Mouse (Mus musculus) megakaryocyte, embryonic 14.5 days (primary cell): ENCODE measurements at regions not wholly inside any gene's neighbourhood (a gene's known extent, or its start where the extent isn't known, plus 50 kb on each side); places are given as distances from the start of the nearest gene placed in this dataset.

ENCODE experiments used
- H3K27me3 ChIP-seq: replicated peaks from 2 replicates; pipeline ENCODE3; 2012; ENCODE audit warnings: inconsistent platforms
- H3K36me3 ChIP-seq: replicated peaks from 2 replicates; pipeline ENCODE3; 2012; ENCODE audit warnings: low read length, inconsistent platforms, mixed read lengths
- H3K4me1 ChIP-seq: 2 replicates; pipeline ENCODE4 v1.6.1; 2012; ENCODE audit warnings: inconsistent platforms
- H3K4me3 ChIP-seq: replicated peaks from 2 replicates; pipeline ENCODE3; 2012; ENCODE audit warnings: moderate library complexity, mild to moderate bottlenecking, inconsistent platforms
- H3K9me3 ChIP-seq: 2 replicates; pipeline ENCODE4 v1.6.1; 2012; ENCODE audit warnings: inconsistent platforms
- FLI1 ChIP-seq: IDR thresholded peaks from 2 replicates; pipeline ENCODE4 v1.6.1; 2012; ENCODE audit warnings: low read length, inconsistent platforms, mixed read lengths
- GATA1 ChIP-seq: IDR thresholded peaks from 3 replicates; pipeline ENCODE4 v1.6.1; 2012; ENCODE audit warnings: mixed read lengths, low read length, inconsistent platforms, borderline replicate concordance

DNA sequence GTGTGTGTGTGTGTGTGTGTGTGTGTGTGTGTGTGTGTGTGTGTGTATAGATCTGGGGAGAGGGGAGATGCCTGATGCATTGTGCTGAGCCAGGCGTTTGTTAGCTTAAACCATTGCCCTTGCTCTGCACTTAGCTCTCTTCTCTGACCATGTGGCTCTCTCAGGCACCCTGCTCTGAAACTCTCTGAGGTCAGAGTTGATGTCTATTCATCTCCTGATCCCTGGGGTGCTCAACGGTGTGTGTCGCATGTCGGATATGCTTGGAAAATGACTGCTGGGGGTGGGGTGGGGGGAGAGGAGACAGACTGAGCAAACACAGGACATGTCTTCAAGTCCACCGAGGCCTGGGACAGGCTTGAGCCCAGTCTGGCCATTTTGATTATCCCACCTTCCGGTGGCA, 446.4 kb downstream of the Tshz3 start:
- no peaks in the 10 kb centered on the region for H3K36me3 ChIP-seq
- no peaks in the 10 kb centered on the region for H3K4me1 ChIP-seq
- TF ChIP-seq FLI1 (no peak), GATA1 (no peak)
- H3K27me3 ChIP-seq = no peaks in the 10 kb centered on the region
- H3K4me3 ChIP-seq = no peak overlapping the region
- peaks cover 37% of the 10 kb centered on the region for H3K9me3 ChIP-seq

GRCm38 (mm10) chr7:37149711-37150110, 451.8 kb downstream of the Tshz3 start:
- H3K27me3 ChIP-seq = no peaks in the 10 kb centered on the region
- no peak overlapping the region for H3K4me3 ChIP-seq
- no peaks in the 10 kb centered on the region for H3K4me1 ChIP-seq
- no peaks in the 10 kb centered on the region for H3K36me3 ChIP-seq
- TF ChIP-seq GATA1 (no peak), FLI1 (no peak)
- peaks cover 37% of the 10 kb centered on the region for H3K9me3 ChIP-seq

DNA sequence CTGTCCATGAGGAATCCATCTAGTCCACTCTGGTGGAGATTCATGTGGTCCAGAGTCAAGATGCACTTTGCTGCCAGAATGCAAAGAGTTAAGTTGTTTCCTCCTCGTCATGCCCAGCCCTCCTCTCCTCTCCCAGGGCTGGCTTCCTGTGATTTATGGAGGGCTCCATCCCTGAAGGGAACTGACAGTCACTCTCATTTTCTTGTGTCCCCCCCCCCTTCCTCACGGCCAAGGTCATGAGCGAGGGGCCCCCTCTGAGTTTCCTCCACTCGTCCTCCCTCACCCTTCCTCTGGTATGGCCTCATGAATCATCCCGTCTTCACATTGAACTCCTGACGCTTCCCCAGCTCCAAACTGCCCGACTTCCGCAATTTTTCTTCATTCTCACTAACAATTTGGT, 461.9 kb downstream of the Tshz3 start:
- Histone ChIP-seq H3K9me3 (peaks cover 41% of the 10 kb centered on the region), H3K27me3 (no peaks in the 10 kb centered on the region), H3K4me1 (no peaks in the 10 kb centered on the region), H3K4me3 (no peak overlapping the region), H3K36me3 (no peaks in the 10 kb centered on the region)
- TF ChIP-seq GATA1 (no peak), FLI1 (no peak)

DNA sequence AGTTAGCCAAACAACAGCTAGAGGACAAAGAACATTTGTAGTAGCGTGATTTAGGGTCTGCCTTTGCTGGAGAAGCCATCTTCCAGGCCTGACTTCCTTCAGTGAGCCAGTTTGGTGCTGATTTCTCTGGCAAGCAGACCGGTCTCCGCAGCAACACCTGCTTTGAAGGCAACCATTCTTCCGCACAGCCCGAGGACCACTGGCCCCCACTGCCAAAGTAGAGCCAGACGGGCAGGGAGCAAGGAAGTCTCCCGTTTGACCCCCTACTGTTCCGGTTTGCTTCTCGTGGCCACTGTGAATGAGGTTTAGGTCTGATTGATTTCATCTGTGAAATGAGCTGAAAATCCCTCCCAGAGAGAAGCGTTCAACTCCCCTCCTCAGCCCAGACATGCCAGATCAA, 471.0 kb downstream of the Tshz3 start:
- no peak overlapping the region for H3K4me3 ChIP-seq
- no peaks in the 10 kb centered on the region for H3K27me3 ChIP-seq
- H3K9me3 ChIP-seq = peaks cover 43% of the 10 kb centered on the region
- H3K4me1 ChIP-seq = no peaks in the 10 kb centered on the region
- no peak for TF ChIP-seq GATA1
- H3K36me3 ChIP-seq = no peaks in the 10 kb centered on the region

GRCm38 (mm10) chr7:37175746-37176145, 477.8 kb downstream of the Tshz3 start:
- peaks cover 66% of the 10 kb centered on the region for H3K9me3 ChIP-seq
- TF ChIP-seq GATA1 = no peak
- no peak overlapping the region for H3K4me3 ChIP-seq
- H3K27me3 ChIP-seq = no peaks in the 10 kb centered on the region
- no peaks in the 10 kb centered on the region for H3K4me1 ChIP-seq
- no peaks in the 10 kb centered on the region for H3K36me3 ChIP-seq

DNA sequence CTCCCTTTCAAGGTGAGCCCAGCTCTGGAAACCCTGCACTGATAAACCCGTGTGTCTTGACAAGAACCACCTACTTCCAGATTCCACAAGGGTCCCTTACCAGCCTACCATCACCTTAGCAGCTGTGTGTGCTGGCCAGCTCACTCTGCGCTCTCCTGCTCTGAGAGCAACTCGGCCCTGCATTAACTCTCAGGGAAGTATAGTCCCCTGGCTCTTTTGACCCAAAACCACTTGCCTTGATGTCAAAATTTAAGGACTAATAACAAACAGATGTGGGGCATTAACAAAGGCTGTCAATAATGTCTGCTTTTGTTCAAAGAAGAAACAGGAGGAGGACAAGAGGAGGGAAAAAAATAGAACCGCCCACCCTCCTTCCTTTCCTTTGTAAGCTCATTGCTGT, 480.3 kb downstream of the Tshz3 start:
- Histone ChIP-seq H3K4me3 (no peak overlapping the region), H3K27me3 (no peaks in the 10 kb centered on the region), H3K9me3 (peaks cover 57% of the 10 kb centered on the region), H3K4me1 (no peaks in the 10 kb centered on the region), H3K36me3 (no peaks in the 10 kb centered on the region)
- TF ChIP-seq FLI1 (no peak), GATA1 (no peak)

- peaks cover 47% of the 10 kb centered on the region for H3K9me3 ChIP-seq
- TF ChIP-seq GATA1 (no peak), FLI1 (no peak)
- H3K36me3 ChIP-seq = no peaks in the 10 kb centered on the region
- no peaks in the 10 kb centered on the region for H3K4me1 ChIP-seq
- H3K27me3 ChIP-seq = no peaks in the 10 kb centered on the region
- no peak overlapping the region for H3K4me3 ChIP-seq
Observed at GRCm38 (mm10) chr7:37179907-37180306, 482.0 kb downstream of the Tshz3 start.

DNA sequence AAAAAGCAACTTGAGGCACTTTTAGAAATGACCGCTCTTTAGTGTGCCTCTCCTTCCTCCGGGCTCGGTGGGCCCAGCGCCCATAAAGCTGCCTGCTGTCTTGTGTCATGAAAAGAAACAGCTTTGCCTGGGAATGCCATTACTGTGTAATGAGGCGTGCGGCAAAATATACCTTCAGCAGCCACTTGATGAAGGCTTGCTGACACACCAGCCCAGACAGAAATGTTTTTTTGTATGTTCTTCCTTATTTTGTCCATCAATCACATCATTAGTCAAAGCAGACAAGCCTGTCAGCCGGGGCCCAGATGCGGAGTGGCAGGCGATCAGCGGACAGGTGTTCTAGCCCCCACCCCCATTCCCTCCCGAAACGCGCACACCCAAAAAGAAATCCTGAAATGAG, 482.5 kb downstream of the Tshz3 start:
- H3K4me3 ChIP-seq = no peak overlapping the region
- H3K36me3 ChIP-seq = no peaks in the 10 kb centered on the region
- TF ChIP-seq GATA1 (no peak), FLI1 (no peak)
- no peaks in the 10 kb centered on the region for H3K4me1 ChIP-seq
- H3K9me3 ChIP-seq = peaks cover 42% of the 10 kb centered on the region
- no peaks in the 10 kb centered on the region for H3K27me3 ChIP-seq

- H3K4me1 ChIP-seq = no peaks in the 10 kb centered on the region
- peaks cover 41% of the 10 kb centered on the region for H3K9me3 ChIP-seq
- TF ChIP-seq FLI1 = no peak
- TF ChIP-seq GATA1 = no peak
- no peaks in the 10 kb centered on the region for H3K36me3 ChIP-seq
- no peaks in the 10 kb centered on the region for H3K27me3 ChIP-seq
- no peak overlapping the region for H3K4me3 ChIP-seq
Observed at GRCm38 (mm10) chr7:37181109-37181508, 483.2 kb downstream of the Tshz3 start.

DNA sequence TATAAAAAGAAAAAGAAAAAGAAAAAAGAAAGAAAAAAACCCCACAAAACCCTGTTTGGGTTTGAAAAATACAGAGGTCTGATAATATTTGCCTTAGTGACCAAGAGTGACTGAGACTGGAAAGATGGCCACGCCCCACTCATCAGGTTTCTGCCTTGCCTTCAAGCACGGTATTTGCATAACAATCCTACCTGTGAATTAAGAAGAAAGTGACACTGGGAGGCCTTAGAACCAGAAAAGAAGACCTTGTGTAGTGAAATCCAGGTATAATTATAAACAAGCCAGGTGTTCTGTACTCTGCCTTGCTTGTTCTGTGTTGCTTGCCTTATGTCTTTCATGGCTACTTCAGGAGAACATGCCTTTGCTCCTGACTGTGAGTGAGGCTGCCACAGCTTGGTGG, 494.6 kb downstream of the Tshz3 start:
- H3K4me1 ChIP-seq = no peaks in the 10 kb centered on the region
- TF ChIP-seq FLI1 (no peak), GATA1 (no peak)
- peaks cover 29% of the 10 kb centered on the region for H3K9me3 ChIP-seq
- H3K36me3 ChIP-seq = no peaks in the 10 kb centered on the region
- H3K27me3 ChIP-seq = no peaks in the 10 kb centered on the region
- no peak overlapping the region for H3K4me3 ChIP-seq

DNA sequence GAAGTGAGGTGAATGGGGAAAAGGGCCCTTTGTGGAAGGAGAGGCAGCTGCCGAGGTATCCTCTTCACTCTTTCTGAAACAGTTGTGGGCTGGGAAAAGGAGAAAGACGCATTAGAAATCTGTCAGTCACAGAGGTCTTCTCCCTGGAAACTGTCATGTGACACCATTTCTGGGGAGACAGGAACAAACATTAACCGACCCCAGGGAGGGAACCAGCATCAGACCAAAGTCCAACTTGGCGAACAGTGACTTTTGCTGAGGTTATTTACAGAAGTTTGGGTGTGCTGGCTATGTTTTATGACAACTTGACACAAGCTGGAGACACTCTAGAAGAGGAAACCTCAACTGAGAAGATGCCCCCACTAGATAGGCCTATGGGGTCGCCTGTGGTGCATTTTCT, 506.9 kb downstream of the Tshz3 start:
- Histone ChIP-seq H3K4me3 (no peak overlapping the region), H3K4me1 (no peaks in the 10 kb centered on the region), H3K36me3 (no peaks in the 10 kb centered on the region), H3K9me3 (peaks cover 28% of the 10 kb centered on the region), H3K27me3 (no peaks in the 10 kb centered on the region)
- TF ChIP-seq GATA1 = no peak
- TF ChIP-seq FLI1 = no peak
